Mouse (Mus musculus): Measurements from ENCODE around the gene Tjp3.

Tjp3 gene

DNA sequence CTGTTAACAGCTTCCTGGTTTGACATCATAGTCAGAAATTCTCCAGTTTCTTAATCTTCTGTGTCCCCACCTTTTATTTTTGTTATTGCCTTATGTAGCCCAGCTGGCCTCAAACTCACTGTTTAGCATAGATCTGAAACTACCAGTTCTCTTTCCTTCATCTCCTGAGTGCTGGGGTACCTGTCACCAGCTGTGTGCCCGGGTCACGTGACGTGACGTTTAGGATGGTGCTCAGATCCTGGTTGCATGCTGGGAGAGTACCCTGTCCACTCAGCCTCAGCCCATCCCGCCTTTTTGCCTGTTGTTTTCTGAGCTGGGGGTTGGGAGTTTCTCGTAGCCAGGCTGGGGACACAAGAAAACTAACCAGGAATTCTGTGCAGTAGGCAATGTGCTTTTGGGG is 5.9 kb upstream of the Tjp3 start:
- DNase-seq: no peak

- DNase-seq: peak; percentile 50 to 65
Measured at GRCm38 (mm10) chr10:81295185-81295584, 3.8 kb upstream of the Tjp3 start.

GRCm38 (mm10) chr10:81294442-81294841 is 3.1 kb upstream of the Tjp3 start:
- DNase-seq: peak; percentile 90 to 91

- peak; percentile 29 to 48 for DNase-seq
Measured at GRCm38 (mm10) chr10:81293334-81294030, 2.1 kb upstream of the Tjp3 start.

DNA sequence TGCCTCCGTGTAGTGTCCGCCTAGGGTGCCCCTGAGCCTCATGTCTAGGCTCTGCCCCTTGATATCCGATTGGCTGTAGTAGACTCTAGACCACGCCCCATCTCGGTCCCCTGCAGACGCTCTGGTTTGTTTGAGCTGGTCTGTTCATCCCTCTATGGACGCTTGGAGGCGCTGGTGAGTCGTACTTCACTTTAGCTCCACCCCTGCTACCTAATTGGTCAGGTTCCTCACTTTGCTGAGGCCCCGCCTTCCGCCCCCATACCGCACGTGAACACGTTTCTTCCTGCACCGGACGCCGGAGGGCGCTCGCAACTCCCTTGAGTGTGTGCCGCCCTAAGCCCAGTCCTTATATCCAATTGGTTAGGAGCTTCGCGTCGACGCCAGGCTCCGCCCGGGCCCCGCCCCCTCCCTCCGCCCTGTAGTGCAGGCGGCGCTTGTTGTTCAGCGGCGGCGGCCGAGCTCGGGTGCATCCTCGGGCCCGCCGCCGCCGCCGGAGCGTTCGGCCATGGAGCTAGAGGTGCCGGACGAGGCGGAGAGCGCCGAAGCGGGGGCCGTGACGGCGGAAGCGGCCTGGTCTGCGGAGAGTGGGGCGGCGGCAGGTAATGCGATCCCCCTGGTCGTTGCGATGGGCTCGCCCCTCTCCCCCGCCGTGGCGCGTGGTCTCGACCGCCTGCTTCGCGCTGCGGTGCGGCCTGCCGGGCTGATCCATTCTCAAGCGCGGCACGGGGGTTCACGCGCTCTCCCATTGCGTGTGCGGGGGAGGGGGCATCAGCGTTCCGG is 1.4 kb upstream of the Tjp3 start, which contains the start of gene Pip5k1c:
Gene Pip5k1c (plus strand): TSS at position 410 of the 780 bp plus-strand sequence.
- peak; percentile 99 for DNase-seq

DNA sequence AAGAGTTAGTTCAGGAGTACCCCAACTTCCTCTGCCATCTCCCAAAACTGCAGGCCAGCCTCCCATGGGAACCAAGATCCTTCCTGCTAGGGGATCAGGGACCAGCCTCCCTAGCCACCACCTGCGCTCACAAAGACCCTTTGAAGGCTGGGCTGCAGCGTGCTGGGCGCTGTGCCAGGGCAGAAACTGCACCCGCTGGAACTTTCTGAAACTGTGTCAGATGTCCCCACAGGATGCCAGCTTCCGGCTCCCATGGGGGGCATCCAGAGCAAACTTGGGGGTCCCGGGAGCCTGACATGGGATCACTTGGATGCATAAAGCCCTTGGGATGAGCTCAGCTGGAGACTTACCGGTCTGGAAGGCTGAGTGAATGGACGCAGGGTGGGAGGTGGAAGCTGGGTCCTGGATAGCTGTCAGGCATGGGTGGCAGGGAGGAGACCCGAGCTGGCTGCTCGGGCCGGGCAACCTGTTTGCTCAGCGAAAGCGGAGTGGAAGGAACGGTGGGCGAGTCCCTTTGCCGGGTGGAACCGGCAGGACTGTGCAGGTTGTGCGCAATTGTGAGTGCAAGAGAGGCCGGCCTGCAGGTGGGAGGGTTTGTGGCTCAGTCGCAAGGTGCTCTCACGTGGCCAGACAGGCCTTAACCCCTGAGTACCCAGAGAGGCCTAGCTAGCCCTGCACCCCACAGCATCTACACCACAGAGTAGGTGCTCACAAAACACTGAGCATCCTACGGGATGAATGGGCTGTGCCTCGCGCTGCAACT is 502 bp downstream of the Tjp3 start:
- DNase-seq: no peak

- DNase-seq: no peak
Measured at GRCm38 (mm10) chr10:81289811-81290210, 1.6 kb downstream of the Tjp3 start.

DNA sequence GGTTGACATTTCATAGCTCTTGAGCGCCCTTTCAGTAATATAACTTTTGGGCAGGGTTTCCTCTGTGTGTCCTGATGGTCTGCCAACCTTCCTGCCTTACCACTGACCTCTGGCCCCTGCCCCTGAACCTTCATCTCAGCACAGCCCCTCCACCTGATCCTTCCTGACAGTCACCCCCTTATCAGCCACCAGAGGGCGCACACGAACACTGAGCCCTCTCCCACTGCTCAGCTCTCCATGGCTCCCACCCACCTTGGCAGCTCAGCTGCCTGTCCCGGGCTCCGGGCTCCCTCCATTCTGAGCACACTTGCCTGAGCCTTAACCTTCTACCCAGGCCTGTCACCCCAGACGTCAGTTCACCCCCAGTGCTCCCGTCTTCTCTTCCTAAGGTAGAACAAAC is 2.1 kb downstream of the Tjp3 start:
- peak; percentile 75 to 80 for DNase-seq

DNA sequence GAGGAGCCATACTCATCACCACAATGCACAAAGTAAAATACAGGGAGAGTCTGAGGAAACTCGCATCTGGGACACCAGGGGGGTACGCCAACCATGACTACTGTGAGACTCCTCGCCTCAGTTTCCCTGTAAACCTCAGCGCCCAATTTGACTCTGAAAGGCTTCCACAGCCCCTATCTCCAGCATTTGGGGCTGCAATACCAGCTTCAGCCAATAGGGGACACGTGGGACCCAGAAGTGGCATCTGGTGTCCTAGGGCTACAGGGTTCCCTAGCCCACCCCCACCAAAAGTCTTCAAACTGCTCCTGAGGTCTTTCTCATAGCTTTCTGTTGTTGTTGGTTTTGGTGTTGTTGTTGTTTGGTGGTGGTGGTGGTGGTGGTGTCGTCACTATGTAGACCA is 2.8 kb downstream of the Tjp3 start:
- peak; percentile 60 to 80 for DNase-seq

DNA sequence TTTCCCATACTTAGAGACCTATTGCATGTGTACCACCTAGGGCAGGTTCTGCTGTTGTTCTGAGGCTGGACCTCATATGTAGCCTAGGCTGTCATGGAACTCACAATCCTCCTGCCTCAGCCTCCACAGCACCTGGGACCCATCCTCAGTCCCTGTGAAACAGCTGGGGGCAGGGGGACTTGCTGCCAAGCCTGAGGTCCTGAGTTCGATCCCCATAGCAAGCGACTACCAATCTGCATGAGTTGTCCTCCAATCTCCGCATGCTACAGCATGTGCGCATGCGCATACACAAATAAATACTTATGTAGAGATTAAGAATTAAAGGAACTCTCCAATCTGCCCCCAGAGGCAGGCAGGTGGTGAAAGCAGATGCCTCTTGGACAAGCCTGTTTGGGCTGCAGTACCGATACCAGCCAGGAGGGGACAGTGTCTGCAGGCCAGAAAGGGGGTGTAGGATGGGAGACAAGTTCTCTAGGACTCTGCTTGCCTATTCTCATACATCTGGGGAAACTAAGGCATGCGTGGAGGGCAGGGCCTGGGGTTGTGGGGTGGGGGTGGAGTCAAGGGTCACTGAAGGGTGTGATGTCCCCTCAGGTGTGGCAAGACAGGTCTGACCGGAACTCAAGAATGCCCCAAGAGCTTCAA is 3.7 kb downstream of the Tjp3 start:
- DNase-seq: peak; percentile 62 to 79

GRCm38 (mm10) chr10:81286586-81286985 is 4.8 kb downstream of the Tjp3 start:
- DNase-seq: no peak

DNA sequence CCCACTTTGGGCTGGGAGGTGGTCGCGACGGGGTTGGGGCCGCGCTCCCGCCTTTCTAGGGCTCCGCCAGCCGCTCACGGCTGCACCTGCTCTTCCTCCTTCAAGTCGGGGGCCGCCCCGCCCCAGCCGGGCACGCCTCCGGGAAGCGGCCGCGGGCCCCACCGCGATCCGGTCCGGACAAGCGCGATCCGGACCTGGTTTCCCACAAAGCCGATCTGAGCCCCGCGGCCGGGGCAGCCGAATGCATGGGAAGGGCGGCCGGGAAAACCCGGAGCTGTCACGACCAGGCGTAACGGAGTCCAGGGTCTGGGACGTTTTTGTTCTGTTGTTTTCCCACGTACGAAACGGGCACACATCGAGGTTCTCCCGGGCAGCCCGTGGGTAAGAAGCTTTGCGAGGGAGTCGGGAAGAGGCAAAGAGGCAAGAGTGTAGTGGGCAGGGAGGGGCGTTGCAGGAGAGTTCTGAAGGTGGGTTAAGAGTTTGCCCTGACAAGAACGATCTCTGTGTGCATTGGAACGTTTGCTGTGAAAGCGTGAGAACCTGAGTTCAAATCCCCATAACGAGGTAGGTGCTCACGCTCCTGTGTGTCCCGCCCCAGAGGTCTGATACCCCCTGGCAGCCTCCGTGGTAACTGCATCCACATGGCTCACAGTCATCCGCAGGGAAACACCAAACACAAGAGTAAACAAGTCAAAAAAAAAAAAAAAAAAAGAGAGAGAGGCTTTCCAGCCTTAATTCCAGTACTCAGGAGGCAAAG is 5.5 kb downstream of the Tjp3 start:
- peak; percentile 90 to 96 for DNase-seq

DNA sequence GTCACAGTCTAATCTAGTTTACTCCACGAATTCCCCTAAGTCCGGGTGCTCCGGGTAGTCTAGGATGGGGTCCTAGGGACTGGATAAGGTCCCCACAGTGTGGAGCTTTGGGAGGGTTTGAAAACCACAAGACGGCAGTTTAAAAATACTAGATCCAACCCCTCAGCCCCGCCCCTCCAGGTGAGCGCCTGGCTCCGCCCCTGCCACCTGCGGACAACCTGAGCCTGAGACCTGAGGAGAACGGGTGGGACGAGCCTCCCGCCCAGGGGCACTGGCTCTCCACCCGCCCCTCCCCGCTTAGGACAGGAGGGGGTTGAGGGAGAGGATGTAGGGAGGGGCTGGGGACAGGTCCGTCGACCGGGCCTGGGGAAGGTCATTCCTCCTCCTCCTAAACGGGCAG is 6.7 kb downstream of the Tjp3 start:
- DNase-seq: peak in 1 of 2 experiments; percentile 45

DNA sequence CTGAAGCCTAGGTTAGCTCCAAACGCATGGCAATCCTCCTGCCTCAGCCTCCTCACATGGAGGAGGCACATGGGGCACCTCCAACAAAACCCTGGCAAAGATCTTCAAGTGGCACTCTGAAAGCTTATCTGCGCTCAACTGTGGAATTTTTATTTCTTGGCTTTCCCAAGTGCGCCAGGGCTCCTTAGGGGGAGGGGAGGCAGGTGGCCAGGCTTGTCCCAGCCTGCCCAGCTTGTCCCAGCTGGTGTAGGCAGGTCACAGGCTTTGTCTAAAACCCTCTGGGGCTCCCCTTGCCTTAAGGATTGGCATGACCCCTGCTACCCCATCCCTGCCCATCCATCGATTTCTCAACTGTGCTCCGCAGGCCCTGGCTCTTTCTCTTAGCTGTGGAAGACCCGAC is 7.2 kb downstream of the Tjp3 start:
- no peak for DNase-seq

DNA sequence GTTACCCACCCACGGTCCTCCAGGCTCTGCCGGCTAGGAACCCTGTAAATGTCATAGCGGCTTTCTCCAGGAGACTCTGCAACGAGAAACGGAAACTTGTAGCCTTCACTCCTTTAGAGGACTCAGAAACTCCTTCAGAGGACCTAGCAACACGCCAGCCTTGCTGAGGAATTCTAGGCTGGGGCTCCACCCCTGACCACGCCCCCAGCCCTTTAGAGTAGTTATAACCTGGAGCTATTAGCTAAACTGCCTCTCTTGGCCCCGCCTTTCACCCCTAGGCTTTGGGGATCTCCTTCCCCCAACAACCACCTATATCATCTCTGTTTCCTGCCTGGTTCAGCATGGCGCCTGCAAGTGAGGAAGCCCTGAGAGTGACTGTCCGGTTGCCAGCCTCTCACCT is 11.9 kb downstream of the Tjp3 start:
- DNase-seq: no peak

DNA sequence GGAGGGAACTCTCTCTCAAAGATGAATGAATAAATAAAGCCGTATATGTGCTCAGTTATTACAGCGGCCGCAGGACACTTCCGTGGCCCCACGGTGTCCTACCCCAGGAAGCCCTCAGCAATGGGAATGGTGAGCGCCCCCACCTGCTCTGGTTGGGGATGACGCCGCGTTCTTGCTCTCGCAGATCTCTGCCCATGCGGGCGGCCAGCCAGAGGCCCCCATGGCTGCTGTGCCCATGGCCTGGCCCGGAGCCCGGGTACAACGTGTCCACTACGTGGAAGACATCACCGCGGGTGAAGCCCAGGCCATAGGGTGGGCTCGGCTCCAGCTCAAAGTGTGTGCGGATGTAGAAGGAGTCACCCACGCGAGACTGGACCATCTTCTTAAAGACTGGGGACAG is 13.7 kb downstream of the Tjp3 start:
- peak; percentile 45 to 68 for DNase-seq

- DNase-seq: no peak
Measured at GRCm38 (mm10) chr10:81273842-81274241, 17.5 kb downstream of the Tjp3 start.

DNA sequence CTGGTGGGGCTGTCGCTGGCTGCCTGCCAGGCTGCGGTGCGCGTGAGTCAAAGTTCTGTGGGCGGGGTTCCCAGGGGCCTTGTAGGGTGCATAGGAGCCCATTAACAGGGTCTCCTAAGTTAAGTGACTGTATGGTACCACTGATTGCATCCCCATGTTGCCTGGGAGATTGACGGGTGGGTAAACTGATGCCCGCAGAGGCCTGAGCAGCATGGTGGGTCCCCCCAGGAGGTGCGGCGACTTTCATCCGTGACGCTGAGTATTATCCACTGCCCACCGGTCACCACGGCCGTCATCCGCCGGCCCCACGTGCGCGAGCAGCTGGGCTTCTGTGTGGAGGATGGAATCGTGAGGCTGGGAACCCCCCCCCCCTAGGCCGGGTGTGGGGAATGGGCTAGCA is 19.0 kb downstream of the Tjp3 start:
- DNase-seq: peak in 1 of 2 experiments; percentile 43

GRCm38 (mm10) chr10:81268643-81269412 is 22.6 kb downstream of the Tjp3 start:
- DNase-seq: peak in 1 of 2 experiments; percentile 39

GRCm38 (mm10) chr10:81268056-81268455 is 23.3 kb downstream of the Tjp3 start:
- peak; percentile 84 to 88 for DNase-seq

All from cerebellum, postnatal 25 days (tissue).